Mouse (Mus musculus): ENCODE data around the gene Iqschfp. TPM values are rescaled to one million over a fixed set of nuclear protein-coding genes. Genes with fewer than 3 reads are reported as not detected.

Gene Iqschfp
- polyA plus RNA-seq, 1 experiment, result 1.1 TPM

DNA sequence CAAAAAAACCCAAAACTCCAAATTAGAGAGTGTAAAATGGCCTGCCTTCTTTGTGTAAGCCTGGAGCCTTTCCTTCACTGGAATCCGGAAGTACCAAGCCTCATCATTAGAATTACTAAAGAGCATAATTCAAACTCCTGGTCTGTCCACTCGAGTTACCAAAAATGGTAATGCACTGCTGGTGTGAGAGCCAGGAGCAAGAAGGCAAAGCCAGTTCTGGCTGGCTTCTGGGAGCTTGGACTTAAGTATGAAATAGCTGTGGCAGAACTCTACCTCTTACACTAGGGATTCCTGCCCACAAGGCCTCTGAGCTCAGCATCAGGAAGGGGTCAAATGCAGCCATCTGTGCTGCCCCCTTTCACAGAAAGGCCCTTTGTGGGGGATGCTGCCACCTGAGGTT lies 585.4 kb downstream of the Iqschfp start:
- H3K27ac ChIP-seq (ENCODE audit: control insufficient read depth, insufficient read depth, low read depth, low read length), result no peak overlapping the region
- no peaks in the 10 kb centered on the region for H3K4me1 ChIP-seq (ENCODE audit: control insufficient read depth, insufficient read depth, low read length)
- H3K4me3 ChIP-seq (ENCODE audit: control insufficient read depth, low read depth, low read length), result no peak overlapping the region
- no peaks in the 10 kb centered on the region for H3K27me3 ChIP-seq (ENCODE audit: control insufficient read depth, insufficient read depth, low read length)
- no peaks in the 10 kb centered on the region for H3K36me3 ChIP-seq (ENCODE audit: control insufficient read depth, insufficient read depth, low read length)
- TF ChIP-seq CTCF (IDR thresholded peaks at IDR 0.05; ENCODE audit: control insufficient read depth, insufficient read depth, insufficient replicate concordance, low read depth, low read length) (no peak), POLR2A (IDR thresholded peaks at IDR 0.05; ENCODE audit: control insufficient read depth, low read depth, low read length) (no peak)

- Histone ChIP-seq H3K27ac (ENCODE audit: control insufficient read depth, insufficient read depth, low read depth, low read length) (no peak overlapping the region), H3K27me3 (ENCODE audit: control insufficient read depth, insufficient read depth, low read length) (no peaks in the 10 kb centered on the region), H3K4me3 (ENCODE audit: control insufficient read depth, low read depth, low read length) (no peak overlapping the region), H3K36me3 (ENCODE audit: control insufficient read depth, insufficient read depth, low read length) (no peaks in the 10 kb centered on the region), H3K4me1 (ENCODE audit: control insufficient read depth, insufficient read depth, low read length) (no peaks in the 10 kb centered on the region)
- TF ChIP-seq CTCF (IDR thresholded peaks at IDR 0.05; ENCODE audit: control insufficient read depth, insufficient read depth, insufficient replicate concordance, low read depth, low read length) (no peak), POLR2A (IDR thresholded peaks at IDR 0.05; ENCODE audit: control insufficient read depth, low read depth, low read length) (no peak)
Observed at GRCm38 (mm10) chr3:68479266-68479665, 587.2 kb downstream of the Iqschfp start.

- no peaks in the 10 kb centered on the region for H3K27me3 ChIP-seq (ENCODE audit: control insufficient read depth, insufficient read depth, low read length)
- H3K36me3 ChIP-seq (ENCODE audit: control insufficient read depth, insufficient read depth, low read length), result no peaks in the 10 kb centered on the region
- TF ChIP-seq POLR2A (IDR thresholded peaks at IDR 0.05; ENCODE audit: control insufficient read depth, low read depth, low read length) (no peak), CTCF (IDR thresholded peaks at IDR 0.05; ENCODE audit: control insufficient read depth, insufficient read depth, insufficient replicate concordance, low read depth, low read length) (no peak)
- no peaks in the 10 kb centered on the region for H3K4me1 ChIP-seq (ENCODE audit: control insufficient read depth, insufficient read depth, low read length)
- H3K4me3 ChIP-seq (ENCODE audit: control insufficient read depth, low read depth, low read length), result no peak overlapping the region
- no peak overlapping the region for H3K27ac ChIP-seq (ENCODE audit: control insufficient read depth, insufficient read depth, low read depth, low read length)
Observed at GRCm38 (mm10) chr3:68483517-68483916, 591.5 kb downstream of the Iqschfp start.

DNA sequence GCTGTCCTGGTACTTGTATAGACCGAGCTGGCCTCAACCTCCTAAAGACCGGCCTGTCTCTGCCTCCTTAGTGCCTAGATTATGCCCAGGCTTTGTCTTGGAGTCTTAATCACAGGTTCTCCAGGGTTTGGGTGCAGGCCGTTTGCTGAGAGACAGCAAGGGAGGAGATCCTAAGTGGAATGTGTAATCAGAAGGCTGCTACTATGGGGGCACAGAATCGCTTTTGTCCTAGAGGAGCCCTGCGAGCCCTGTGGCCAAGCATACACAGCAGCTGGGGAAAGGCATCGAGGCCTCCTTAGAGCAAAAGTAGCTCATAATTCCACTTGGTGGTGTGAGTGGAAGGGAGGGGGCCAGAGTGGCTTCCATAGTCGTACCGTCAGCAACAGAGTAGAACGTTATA lies 592.0 kb downstream of the Iqschfp start:
- H3K27me3 ChIP-seq (ENCODE audit: control insufficient read depth, insufficient read depth, low read length), result no peaks in the 10 kb centered on the region
- TF ChIP-seq CTCF (IDR thresholded peaks at IDR 0.05; ENCODE audit: control insufficient read depth, insufficient read depth, insufficient replicate concordance, low read depth, low read length) (no peak), POLR2A (IDR thresholded peaks at IDR 0.05; ENCODE audit: control insufficient read depth, low read depth, low read length) (no peak)
- no peaks in the 10 kb centered on the region for H3K36me3 ChIP-seq (ENCODE audit: control insufficient read depth, insufficient read depth, low read length)
- no peak overlapping the region for H3K27ac ChIP-seq (ENCODE audit: control insufficient read depth, insufficient read depth, low read depth, low read length)
- H3K4me3 ChIP-seq (ENCODE audit: control insufficient read depth, low read depth, low read length), result no peak overlapping the region
- H3K4me1 ChIP-seq (ENCODE audit: control insufficient read depth, insufficient read depth, low read length), result no peaks in the 10 kb centered on the region

- TF ChIP-seq CTCF (IDR thresholded peaks at IDR 0.05; ENCODE audit: control insufficient read depth, insufficient read depth, insufficient replicate concordance, low read depth, low read length) (no peak), POLR2A (IDR thresholded peaks at IDR 0.05; ENCODE audit: control insufficient read depth, low read depth, low read length) (no peak)
- Histone ChIP-seq H3K36me3 (ENCODE audit: control insufficient read depth, insufficient read depth, low read length) (no peaks in the 10 kb centered on the region), H3K27ac (ENCODE audit: control insufficient read depth, insufficient read depth, low read depth, low read length) (no peak overlapping the region), H3K4me3 (ENCODE audit: control insufficient read depth, low read depth, low read length) (no peak overlapping the region), H3K27me3 (ENCODE audit: control insufficient read depth, insufficient read depth, low read length) (no peaks in the 10 kb centered on the region), H3K4me1 (ENCODE audit: control insufficient read depth, insufficient read depth, low read length) (no peaks in the 10 kb centered on the region)
Observed at GRCm38 (mm10) chr3:68484561-68484960, 592.5 kb downstream of the Iqschfp start.

DNA sequence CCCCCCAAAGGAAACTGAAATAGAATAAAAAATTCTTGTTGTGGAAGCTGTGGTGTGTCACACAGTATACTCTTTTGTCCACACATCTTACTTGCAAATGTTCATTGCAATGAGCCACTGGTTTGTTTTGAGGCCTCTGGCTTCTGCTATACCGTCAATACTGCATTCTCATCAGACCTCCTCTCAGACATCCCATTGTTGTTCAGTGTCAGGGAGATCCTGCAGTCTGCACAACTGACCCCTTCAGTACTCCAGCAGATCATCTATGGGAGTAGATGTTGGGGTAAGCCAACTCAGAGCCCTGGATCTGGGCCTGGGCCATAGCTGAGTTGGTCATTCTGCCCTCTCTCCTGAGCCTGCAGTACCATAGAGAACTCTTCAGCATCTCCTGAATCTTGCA lies 595.6 kb downstream of the Iqschfp start:
- Histone ChIP-seq H3K4me1 (ENCODE audit: control insufficient read depth, insufficient read depth, low read length) (no peaks in the 10 kb centered on the region), H3K36me3 (ENCODE audit: control insufficient read depth, insufficient read depth, low read length) (no peaks in the 10 kb centered on the region), H3K27me3 (ENCODE audit: control insufficient read depth, insufficient read depth, low read length) (no peaks in the 10 kb centered on the region), H3K27ac (ENCODE audit: control insufficient read depth, insufficient read depth, low read depth, low read length) (no peak overlapping the region), H3K4me3 (ENCODE audit: control insufficient read depth, low read depth, low read length) (no peak overlapping the region)
- TF ChIP-seq POLR2A (IDR thresholded peaks at IDR 0.05; ENCODE audit: control insufficient read depth, low read depth, low read length) (no peak), CTCF (IDR thresholded peaks at IDR 0.05; ENCODE audit: control insufficient read depth, insufficient read depth, insufficient replicate concordance, low read depth, low read length) (no peak)

DNA sequence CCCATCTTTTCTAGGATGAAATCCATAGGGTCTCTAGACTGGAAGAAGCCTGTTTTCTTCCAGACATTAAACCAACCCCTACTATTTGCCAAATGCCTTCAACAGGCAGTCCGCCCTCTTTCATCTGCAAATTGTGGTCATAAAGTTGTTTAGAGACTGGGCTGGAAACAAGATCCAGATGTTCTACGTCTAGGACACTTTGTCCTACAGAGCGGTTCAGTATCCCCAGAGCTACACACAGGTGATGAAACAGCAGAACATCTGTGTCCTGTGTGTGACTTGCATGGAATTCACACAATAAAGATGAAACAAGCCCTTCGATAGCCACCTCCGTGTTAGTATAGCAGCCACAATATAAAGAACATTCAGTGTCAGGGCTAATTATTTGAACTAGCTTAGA lies 596.3 kb downstream of the Iqschfp start:
- Histone ChIP-seq H3K36me3 (ENCODE audit: control insufficient read depth, insufficient read depth, low read length) (no peaks in the 10 kb centered on the region), H3K4me3 (ENCODE audit: control insufficient read depth, low read depth, low read length) (no peak overlapping the region), H3K27me3 (ENCODE audit: control insufficient read depth, insufficient read depth, low read length) (no peaks in the 10 kb centered on the region), H3K27ac (ENCODE audit: control insufficient read depth, insufficient read depth, low read depth, low read length) (no peak overlapping the region), H3K4me1 (ENCODE audit: control insufficient read depth, insufficient read depth, low read length) (peaks cover 2% of the 10 kb centered on the region; the same call in 1 of the 2 replicates)
- no peak for TF ChIP-seq POLR2A (IDR thresholded peaks at IDR 0.05; ENCODE audit: control insufficient read depth, low read depth, low read length)
- no peak for TF ChIP-seq CTCF (IDR thresholded peaks at IDR 0.05; ENCODE audit: control insufficient read depth, insufficient read depth, insufficient replicate concordance, low read depth, low read length)

- no peak overlapping the region for H3K4me3 ChIP-seq (ENCODE audit: control insufficient read depth, low read depth, low read length)
- no peaks in the 10 kb centered on the region; the same call in 1 of the 2 replicates for H3K27me3 ChIP-seq (ENCODE audit: control insufficient read depth, insufficient read depth, low read length)
- peaks cover 16% of the 10 kb centered on the region; the same call in 1 of the 2 replicates for H3K4me1 ChIP-seq (ENCODE audit: control insufficient read depth, insufficient read depth, low read length)
- TF ChIP-seq CTCF (IDR thresholded peaks at IDR 0.05; ENCODE audit: control insufficient read depth, insufficient read depth, insufficient replicate concordance, low read depth, low read length), result no peak
- TF ChIP-seq POLR2A (IDR thresholded peaks at IDR 0.05; ENCODE audit: control insufficient read depth, low read depth, low read length), result no peak
- no peak overlapping the region for H3K27ac ChIP-seq (ENCODE audit: control insufficient read depth, insufficient read depth, low read depth, low read length)
- no peaks in the 10 kb centered on the region for H3K36me3 ChIP-seq (ENCODE audit: control insufficient read depth, insufficient read depth, low read length)
Observed at GRCm38 (mm10) chr3:68491516-68491915, 599.5 kb downstream of the Iqschfp start.
